In genomic region chr4:149131021-149131752, GRCm38 (mm10) we compare ENCODE assay signal across 18 mouse cellular contexts. TPM values are rescaled to one million over a fixed set of nuclear protein-coding genes. Genes with fewer than 3 reads are reported as not detected.
"Had no signal": no experiment of that assay in that cellular context is flagged by ENCODE, and none has a peak within 500 bp of the region (broad histone marks: within the 10 kb centered on the region; RNA-seq: fewer than 3 reads in every experiment).

No protein-coding gene starts in this region.

- H3K27me3 ChIP-seq: midbrain, embryonic 12.5 days; neural tube, embryonic 12.5 days had no signal

- H3K4me2 ChIP-seq: lung, embryonic 14.5 days; midbrain, embryonic 12.5 days; neural tube, embryonic 12.5 days had no signal

- H3K9ac ChIP-seq: lung, embryonic 14.5 days; midbrain, embryonic 12.5 days; neural tube, embryonic 12.5 days had no signal

- DNase-seq: lung, adult 18-20 months; lung, embryonic 14.5 days; lung, postnatal 10 days; lung, postnatal 4 days; midbrain, embryonic 14.5 days; right cerebral cortex, postnatal 14 days; thymus, adult 18-20 months; thymus, postnatal 14 days; thymus, postnatal 36 days had no signal

- H3K27ac ChIP-seq: midbrain, embryonic 10.5 days; midbrain, embryonic 12.5 days; neural tube, embryonic 12.5 days had no signal

- H3K9me3 ChIP-seq: midbrain, embryonic 10.5 days; midbrain, embryonic 12.5 days; neural tube, embryonic 12.5 days had no signal

- H3K4me3 ChIP-seq: midbrain, embryonic 10.5 days; midbrain, embryonic 12.5 days; neural tube, embryonic 12.5 days had no signal

RNA-seq across cellular contexts. Expression of gene Cort, which starts 4.6 kb away (rescaled TPM):
- total RNA-seq: megakaryocyte-erythroid progenitor cell, adult 5-6 weeks; monocyte, adult 5-6 weeks; neutrophil, adult 5-6 weeks had no signal
- polyA plus RNA-seq: lung, embryonic 14.5 days; lung, embryonic 16.5 days; midbrain, embryonic 14.5 days; stomach, embryonic 16.5 days; thymus, postnatal 0 days had no signal
